Mouse (Mus musculus) spleen, postnatal 36 days (tissue): ENCODE measurements at regions not wholly inside any gene's neighbourhood (a gene's known extent, or its start where the extent isn't known, plus 50 kb on each side); places are given as distances from the start of the nearest gene placed in this dataset.

Experiments used
- DNase-seq, 2 experiments: peaks; one replicate each; pipeline ENCODE4 v3.0.0; 2022; ENCODE audit warnings: low spot score in 2 of 2, mixed read lengths in 1 of 2

- no peak for DNase-seq
These were observed 137.0 kb upstream of the Irs2 start for GRCm38 (mm10) chr8:11145251-11145650.

DNA sequence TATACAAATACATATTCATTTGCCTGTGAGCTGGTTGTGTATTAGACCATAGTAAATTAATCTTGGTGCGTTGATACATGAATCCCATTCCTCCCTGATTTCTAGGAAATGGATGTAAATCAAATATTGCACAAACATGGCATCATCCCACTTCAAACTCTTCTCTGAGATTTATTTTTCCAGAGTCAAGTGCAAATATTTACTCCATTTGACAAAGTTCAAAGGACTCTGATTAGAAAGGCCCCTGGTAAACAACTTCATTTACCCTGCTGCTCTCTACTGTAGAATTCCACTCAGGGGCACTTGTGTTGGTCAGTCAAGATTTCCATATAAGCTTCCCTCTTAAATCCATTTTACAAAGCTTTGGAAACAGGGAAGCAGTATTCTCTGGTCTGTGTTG, 132.3 kb upstream of the Irs2 start:
- no peak for DNase-seq

DNA sequence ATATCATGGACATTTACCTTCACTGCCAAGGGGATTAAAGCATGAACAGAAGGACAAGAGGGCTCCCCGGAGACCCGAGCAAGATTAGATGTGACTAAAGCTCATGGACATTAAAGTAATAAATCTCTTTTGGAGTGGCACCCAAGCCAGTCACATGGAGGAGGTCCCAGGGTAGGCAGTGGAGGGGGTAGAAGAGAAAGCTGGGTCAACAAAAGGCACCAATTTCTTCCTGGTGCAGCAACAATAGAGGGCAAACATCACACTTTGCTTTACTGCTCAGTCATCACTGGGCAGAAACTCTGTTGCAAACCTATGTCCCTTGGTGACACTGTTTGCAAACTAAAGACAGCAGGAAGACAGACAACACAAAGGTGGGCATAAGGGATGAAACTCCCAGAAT, 131.0 kb upstream of the Irs2 start:
- DNase-seq = no peak

- peak; percentile 12 to 17 for DNase-seq
These were observed 130.2 kb upstream of the Irs2 start for GRCm38 (mm10) chr8:11138302-11139020.

DNA sequence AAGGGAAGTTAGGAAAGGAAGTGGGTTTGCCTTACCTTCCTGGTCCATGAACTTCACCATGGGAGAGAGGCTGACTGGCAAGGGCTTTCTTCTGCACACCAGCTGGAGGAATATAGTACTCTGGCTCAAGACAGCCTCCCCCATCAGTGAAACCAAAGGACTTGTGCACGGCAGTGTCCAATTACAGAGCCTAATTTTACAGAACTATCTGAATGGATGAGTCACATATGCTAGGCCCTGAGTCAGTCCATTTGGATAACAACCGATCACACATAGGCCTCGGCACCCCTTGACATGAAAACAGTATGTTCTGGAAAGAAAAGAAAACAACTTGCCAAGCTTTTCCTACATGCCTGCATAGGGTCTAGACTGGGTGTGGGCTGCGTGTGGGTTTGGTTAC, 128.3 kb upstream of the Irs2 start:
- DNase-seq = no peak

GRCm38 (mm10) chr8:11135135-11135534, 126.9 kb upstream of the Irs2 start:
- DNase-seq = no peak

GRCm38 (mm10) chr8:11134562-11134961, 126.3 kb upstream of the Irs2 start:
- no peak for DNase-seq

DNA sequence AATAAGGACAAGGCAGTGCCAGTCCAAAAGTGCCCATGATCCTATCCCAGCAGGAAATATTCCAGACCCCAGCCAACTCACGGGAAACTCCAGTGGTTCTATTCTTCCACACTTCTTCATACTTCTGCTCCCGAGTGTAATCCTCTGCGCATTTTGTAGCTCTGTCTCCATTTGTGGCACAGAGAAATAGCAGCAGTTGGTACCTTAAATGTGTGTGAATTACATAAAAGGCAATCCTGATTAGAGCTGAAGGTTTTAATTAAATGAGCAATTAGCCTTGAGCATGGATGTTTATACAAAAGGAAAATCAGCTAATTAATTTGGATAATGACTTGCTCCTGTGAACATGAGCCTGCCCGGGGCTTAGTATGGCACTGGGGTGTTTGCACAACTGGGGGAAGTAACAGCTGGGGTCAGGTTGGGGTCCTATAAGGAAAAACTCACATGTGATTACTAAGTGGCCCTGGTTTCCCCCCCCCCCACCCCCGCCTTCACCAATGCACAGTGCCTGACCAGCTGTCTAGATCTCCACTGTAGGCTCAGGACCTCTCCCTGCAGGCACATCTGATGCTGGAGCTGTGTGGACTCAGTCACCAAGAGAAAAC, 110.9 kb upstream of the Irs2 start:
- no peak for DNase-seq

DNA sequence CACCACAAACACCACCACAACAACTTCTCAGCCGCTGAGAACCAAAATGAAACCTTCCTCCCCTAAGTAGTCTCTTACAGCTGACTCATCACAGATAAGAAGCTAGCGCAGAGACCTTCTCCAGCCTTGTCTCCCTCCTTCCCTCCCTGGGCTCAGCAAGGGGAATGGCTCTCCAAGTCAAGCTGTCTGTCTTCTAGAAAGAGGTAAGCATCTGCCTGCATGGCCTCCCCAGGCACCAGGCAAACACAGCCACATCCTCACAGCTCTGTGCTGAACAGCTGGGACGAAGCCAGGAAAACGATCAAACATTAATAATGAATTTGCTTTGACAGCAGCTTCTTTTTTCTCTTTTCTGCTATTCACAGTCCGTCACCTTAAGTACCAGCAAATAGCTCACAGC, 108.3 kb upstream of the Irs2 start:
- DNase-seq = no peak

DNA sequence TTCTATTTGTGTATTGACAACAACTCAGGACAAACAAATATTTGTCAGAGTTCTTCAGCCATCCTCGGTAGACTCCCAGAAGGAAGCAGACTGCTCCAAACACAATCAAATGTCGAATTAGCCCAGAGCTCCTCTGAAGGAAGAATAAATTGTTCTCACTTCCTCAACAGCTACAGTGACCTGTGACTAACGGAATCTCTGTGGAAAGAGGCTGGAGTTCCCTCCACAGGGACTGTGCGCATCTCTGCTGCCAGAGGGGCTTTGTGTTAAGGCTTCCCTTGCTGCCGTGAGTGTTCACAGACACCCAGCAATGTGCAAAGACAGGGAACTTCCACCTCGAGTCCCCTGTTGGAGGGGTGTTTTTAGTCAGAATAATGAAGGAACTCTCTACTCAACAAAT, 107.0 kb upstream of the Irs2 start:
- no peak for DNase-seq

DNA sequence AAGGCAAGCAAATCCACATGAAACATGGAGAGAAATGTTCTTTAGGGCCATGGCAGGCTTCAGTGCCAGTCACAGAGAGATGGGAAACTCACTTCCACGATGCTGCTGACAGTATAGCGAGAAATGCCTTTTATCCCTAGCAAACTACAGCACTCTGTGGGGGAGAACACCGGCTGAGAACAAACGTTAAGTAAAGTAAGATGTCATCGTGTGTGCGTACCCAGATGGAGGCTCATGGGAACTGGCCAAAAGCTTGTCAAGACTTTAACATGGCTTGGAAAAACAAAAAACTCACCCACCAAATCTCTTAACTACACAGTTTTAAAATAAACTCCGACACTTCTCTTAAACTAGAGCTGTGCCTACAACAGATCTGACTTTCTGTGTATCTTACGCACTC, 106.3 kb upstream of the Irs2 start:
- DNase-seq = no peak

DNA sequence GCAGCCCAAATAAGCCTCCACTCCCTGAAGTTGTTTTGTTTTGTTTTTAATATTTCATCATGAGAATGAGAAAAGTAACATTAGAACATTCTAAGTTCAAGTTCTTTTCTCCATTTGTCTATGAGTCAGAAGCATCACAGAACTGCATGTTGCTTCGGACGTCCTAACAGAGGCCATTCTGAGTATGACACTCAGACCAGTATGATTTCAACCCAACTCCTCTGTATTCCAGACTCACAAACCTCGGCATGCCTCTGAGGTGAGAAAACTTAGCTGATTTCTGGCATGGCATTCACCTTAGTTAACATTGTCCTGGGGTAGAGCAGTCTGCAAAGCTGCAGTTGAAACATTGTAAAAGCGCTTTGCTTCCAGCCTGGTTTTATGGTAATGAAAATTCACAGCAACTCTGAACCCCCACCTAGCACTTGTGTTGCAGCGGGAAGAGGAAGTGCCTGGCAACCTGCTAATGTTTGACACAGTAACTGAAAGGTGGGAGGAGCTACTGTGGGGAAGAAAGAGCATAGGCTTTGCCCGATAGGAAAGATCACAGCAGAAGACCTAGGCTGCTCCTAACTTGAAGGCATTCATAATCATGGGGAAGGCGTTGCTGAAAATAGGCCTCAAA, 104.8 kb upstream of the Irs2 start:
- DNase-seq = peak; percentile 55 to 66

- peak; percentile 21 to 30 for DNase-seq
These were observed 103.7 kb upstream of the Irs2 start for GRCm38 (mm10) chr8:11111987-11112386.

DNA sequence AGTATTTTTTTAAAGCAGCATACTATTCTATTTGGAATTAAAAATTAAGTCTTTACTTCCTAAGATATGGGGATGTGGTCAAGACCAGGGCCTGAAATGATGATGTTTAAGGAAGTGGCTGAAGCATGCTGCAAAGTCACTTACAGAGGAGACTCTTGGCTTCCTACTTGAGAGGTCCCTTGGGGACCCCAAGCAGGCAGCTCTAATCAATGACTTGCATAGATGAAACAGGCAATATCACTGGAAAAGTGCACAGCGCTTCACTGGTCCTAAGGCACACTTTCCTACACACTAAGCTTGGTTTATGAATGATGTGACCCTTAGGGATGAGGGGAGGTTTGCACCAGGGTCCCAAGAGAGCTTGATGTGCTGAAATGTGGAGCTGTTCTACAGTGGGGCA, 99.2 kb upstream of the Irs2 start:
- DNase-seq = peak in 1 of 2 experiments; percentile 15

DNA sequence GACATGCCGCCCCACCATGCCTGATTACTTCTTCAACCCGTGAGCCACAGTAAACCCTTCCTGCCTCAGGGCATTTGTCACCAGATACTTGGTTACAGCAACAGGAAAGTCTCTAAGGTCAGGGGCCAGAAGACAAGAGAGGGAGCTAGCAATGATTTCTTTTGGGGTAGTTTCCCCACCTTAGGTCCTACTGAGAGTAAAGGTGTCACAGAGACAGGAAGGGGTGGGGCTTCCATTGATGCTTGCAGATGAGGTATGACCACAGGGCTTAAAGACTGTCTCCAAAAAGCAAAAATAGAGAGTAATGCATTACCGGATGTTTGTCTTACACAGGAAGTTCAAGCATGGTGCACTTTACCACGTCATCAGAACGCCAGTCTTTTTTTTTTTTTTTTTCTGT, 98.8 kb upstream of the Irs2 start:
- DNase-seq = peak; percentile 43 to 61

GRCm38 (mm10) chr8:11103745-11104607, 95.7 kb upstream of the Irs2 start:
- DNase-seq = peak; percentile 8 to 17

DNA sequence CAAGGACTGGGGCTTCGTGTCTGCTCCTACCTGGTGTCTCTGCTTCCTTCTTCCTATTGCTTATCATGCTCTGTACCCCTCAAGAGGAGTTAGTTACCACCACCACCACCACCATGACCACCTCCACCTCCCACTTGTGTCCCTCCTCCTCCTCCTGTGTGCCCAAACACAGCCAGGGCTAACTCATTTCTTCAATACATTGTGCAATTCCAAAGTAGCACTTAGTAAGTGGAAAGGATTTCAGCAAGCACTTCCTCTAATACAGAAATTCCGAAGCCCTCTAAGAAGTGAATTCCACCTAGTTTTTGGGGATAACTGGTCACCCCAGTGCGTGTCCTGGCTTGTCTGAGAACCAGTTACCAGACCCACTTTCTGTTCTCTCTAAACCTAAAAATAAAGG, 92.1 kb upstream of the Irs2 start:
- no peak for DNase-seq

DNA sequence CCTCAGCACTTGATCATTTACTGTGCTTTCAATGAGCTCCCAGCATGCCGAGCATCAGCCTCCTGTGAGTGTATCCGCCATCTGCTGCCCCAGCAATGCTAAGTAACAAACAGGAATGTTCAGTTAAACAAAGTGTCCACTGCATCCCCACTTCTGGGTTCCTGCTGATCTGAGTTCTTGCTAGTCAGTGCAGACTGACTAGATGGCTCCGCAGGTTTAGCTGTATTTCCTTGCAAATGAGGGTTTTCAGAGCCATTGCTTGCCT, 91.3 kb upstream of the Irs2 start:
- DNase-seq = no peak

GRCm38 (mm10) chr8:11098790-11099590, 90.7 kb upstream of the Irs2 start:
- no peak for DNase-seq

DNA sequence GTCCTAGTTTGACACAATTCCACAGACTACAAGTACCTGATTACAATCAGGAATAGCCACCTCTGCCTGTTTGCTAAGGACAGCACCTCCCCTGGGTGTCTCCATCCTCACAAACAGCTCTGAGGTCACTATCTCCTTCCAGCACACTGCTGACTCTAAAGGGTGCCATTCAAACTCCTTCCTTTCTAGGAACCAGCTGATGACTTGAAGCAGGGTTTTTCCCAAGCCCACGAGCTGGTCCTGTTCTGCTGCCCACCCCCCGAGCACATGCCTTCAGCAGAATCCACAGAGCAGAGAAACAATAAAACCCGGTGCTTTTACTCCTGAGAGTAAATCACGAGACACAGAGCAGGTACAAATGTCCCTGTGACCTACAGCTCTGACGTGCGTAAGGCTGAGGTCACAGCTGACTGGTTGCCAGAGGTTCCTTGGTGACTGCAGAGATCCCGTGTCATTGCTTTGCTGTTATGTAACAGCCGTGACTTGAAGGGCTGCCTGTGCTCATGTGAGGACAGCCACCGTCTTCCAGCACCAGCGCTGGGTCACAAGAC, 90.0 kb upstream of the Irs2 start:
- DNase-seq = peak; percentile 25 to 38

GRCm38 (mm10) chr8:11097813-11098212, 89.6 kb upstream of the Irs2 start:
- no peak for DNase-seq
